Mouse (Mus musculus) fibroblast of lung, adult 2 months (primary cell): ENCODE measurements around the gene Pigu.

Experiments used
- DNase-seq: peaks from one replicate; pipeline ENCODE4 v3.0.0-alpha.2; 2011; ENCODE audit warnings: low read depth

Gene Pigu

DNA sequence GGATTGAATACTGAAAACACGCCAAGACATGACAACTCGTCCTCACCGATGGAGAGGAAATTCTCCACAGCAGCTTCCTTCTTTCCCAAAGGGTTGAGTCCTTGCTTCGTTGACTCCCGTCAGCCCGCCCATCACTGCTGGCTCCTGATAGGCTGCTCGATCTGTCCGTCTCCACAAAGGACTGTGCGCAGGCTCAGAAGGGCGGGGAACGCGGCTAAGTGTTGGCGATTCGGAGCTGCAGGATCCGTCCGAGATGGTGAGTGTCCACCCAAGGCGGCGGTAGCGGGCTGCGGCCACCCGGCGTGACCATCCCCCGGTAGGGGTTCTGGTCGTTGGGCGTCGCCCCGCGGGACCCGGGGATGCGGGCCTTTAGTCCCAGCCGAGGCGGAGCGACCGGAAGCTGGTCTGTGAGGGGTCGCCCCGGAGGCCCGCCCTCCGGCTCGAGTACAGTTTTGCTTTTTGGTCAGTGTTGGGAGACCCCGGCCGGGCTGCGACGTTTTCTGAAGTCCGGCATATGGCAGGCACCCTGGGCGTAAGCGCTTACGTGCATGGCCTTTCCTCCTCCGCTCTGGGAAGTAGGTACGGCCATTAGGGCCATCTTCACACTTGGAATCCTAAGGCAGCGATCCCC is 120.8 kb downstream of the Pigu start, which contains the start of gene Dynlrb1:
Gene Dynlrb1 (plus strand): TSS at position 172 of the 631 bp plus-strand sequence.
- peak; percentile 97 for DNase-seq

DNA sequence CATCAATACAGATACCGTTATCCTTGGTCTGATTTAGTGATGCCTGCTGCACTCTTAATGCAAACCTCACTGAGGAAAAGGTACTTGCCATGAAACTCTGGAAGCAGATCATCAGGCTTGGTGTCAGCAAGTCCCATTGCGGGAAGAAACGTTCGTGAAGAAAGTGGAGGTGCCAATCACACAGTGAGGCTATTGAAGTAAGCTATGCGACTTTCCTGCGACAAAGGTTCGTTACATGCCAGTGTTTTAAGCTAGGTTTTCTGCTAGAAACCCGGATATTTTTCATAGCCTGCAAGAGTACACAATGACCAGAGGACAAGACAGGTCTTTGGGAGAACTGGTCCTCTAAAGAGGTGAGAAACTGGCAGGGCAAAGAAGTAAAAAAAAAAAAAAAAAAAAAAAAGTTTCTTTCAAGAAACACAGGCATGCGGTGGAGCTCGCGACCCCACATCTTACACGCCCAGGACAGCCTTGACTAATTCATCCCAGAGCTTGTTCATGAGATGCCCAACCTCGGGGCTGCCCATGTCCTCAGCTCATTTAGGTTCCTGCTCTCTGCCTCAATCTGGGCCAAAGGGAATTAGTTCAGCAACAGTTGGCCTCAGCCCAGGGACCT is 121.4 kb downstream of the Pigu start:
- no peak for DNase-seq
